Mouse (Mus musculus) left cerebral cortex, adult 8-10 months (tissue): ENCODE measurements around the gene Syn3. TPM values are rescaled to one million over a fixed set of nuclear protein-coding genes. Genes with fewer than 3 reads are reported as not detected.
"Not testable (repeated sequence)": the region's sequence is repeated elsewhere in the genome, so short reads cannot be mapped to it uniquely, and the experiment has no call there.

ENCODE experiments used
- DNase-seq, 2 experiments: peaks; one replicate each; pipeline ENCODE4 v3.0.0; 2022; ENCODE audit warnings: low spot score in 2 of 2
- total RNA-seq, 4 experiments: library from RNA; stranded (reverse); gene quantifications; 2 replicates each; pipeline ENCODE4 v1.2.4; 2022

The Syn3 gene
- total RNA-seq, 4 experiments from 2014 or later, result 26.7 to 30.5 (median 29.9) TPM

- DNase-seq, result no peak
Measured at GRCm38 (mm10) chr10:86161783-86162271, 336.9 kb downstream of the Syn3 start.

- DNase-seq, result no peak
Measured at GRCm38 (mm10) chr10:86158198-86158899, 340.3 kb downstream of the Syn3 start.

- DNase-seq, result no peak
Measured at GRCm38 (mm10) chr10:86155344-86155743, 343.4 kb downstream of the Syn3 start.

- DNase-seq, result no peak
Measured at GRCm38 (mm10) chr10:86153221-86153620, 345.5 kb downstream of the Syn3 start.

- DNase-seq, result no peak
Measured at GRCm38 (mm10) chr10:86151357-86151756, 347.3 kb downstream of the Syn3 start.

GRCm38 (mm10) chr10:86150076-86150475, 348.6 kb downstream of the Syn3 start:
- DNase-seq, result no peak

- no peak for DNase-seq
Measured at GRCm38 (mm10) chr10:86149029-86149818, 349.5 kb downstream of the Syn3 start.

GRCm38 (mm10) chr10:86139061-86139681, 359.5 kb downstream of the Syn3 start:
- no peak for DNase-seq

GRCm38 (mm10) chr10:86137589-86138173, 361.0 kb downstream of the Syn3 start:
- DNase-seq, result no peak

GRCm38 (mm10) chr10:86137106-86137505, 361.6 kb downstream of the Syn3 start:
- DNase-seq, result no peak

GRCm38 (mm10) chr10:86136249-86136648, 362.4 kb downstream of the Syn3 start:
- no peak for DNase-seq

GRCm38 (mm10) chr10:86134848-86135247, 363.8 kb downstream of the Syn3 start:
- no peak for DNase-seq

GRCm38 (mm10) chr10:86134336-86134735, 364.4 kb downstream of the Syn3 start:
- DNase-seq, result no peak

- no peak for DNase-seq
Measured at GRCm38 (mm10) chr10:86132420-86132956, 366.2 kb downstream of the Syn3 start.

GRCm38 (mm10) chr10:86129046-86129445, 369.6 kb downstream of the Syn3 start:
- no peak for DNase-seq

- peak in 1 of 2 experiments; percentile 19 for DNase-seq
Measured at GRCm38 (mm10) chr10:86126478-86126877, 372.2 kb downstream of the Syn3 start.

GRCm38 (mm10) chr10:86125421-86125820, 373.3 kb downstream of the Syn3 start:
- no peak for DNase-seq

GRCm38 (mm10) chr10:86124115-86124514, 374.6 kb downstream of the Syn3 start:
- no peak for DNase-seq

- DNase-seq, result no peak
Measured at GRCm38 (mm10) chr10:86123224-86123623, 375.5 kb downstream of the Syn3 start.

GRCm38 (mm10) chr10:86122456-86122855, 376.2 kb downstream of the Syn3 start:
- not testable (repeated sequence) for DNase-seq

- no peak for DNase-seq
Measured at GRCm38 (mm10) chr10:86116268-86116667, 382.4 kb downstream of the Syn3 start.
